Mouse (Mus musculus) heart, postnatal 14 days (tissue): ENCODE measurements around the gene Apom. TPM values are rescaled to one million over a fixed set of nuclear protein-coding genes. Genes with fewer than 3 reads are reported as not detected.

Source experiments
- DNase-seq, 2 experiments: peaks; one replicate each; pipeline ENCODE4 v3.0.0; 2021 to 2022
- intact Hi-C: fragments of 180-260 bp; cut with DNase I; formaldehyde crosslinking; loops from one replicate; pipeline ENCODE4 v1.15.1; 2025
- total RNA-seq, 2 experiments: library from RNA; stranded (reverse); gene quantifications; 2 replicates each; pipeline ENCODE4 v1.2.3; 2021

The Apom gene
- total RNA-seq, 2 experiments from 2014 or later = not detected

DNA sequence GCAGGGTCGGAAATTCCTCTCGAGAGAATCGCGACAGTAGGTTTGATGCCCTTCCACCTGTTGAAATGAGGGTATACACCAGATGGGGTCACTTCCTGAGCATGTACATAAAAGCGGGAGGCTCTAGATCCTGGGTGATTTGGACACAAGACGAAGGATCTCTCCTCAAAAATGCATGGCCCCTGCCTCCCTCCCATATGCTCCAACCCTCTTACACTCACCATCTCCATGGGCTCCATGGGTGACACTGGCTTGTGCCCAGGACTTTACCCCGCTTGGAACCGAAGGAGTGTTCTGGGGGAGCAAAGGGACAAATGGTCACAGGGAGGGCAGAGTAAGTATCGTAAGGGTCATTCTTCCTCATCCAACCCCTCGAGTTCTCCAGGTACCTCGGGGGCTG is 29.6 kb upstream of the Apom start:
- intact Hi-C loops = loop anchor here (5.0 kb wide), 1 partner anchor 34 kb away; the partner anchor contains the start of gene D17H6S53E
- DNase-seq = no peak

GRCm38 (mm10) chr17:35159638-35160037 is 27.8 kb upstream of the Apom start:
- intact Hi-C loops = loop anchor here (5.0 to 10.0 kb wide), 2 partner anchors 32 to 1045 kb away; partner anchors contain the start of genes D17H6S53E and H2-DMa
- no peak for DNase-seq

GRCm38 (mm10) chr17:35158850-35159593 is 27.2 kb upstream of the Apom start:
- DNase-seq = no peak
- intact Hi-C loops = loop anchor here (10.0 kb wide), 1 partner anchor 1044 kb away; the partner anchor contains the start of gene H2-DMa

GRCm38 (mm10) chr17:35157661-35158175 is 25.9 kb upstream of the Apom start:
- intact Hi-C loops = loop anchor here (2.0 to 10.0 kb wide), 2 partner anchors 15 to 1043 kb away; partner anchors contain the start of gene H2-DMa
- DNase-seq = no peak

GRCm38 (mm10) chr17:35157254-35157653 is 25.4 kb upstream of the Apom start:
- no peak for DNase-seq
- intact Hi-C loops = loop anchor here (2.0 to 10.0 kb wide), 2 partner anchors 14 to 1042 kb away; partner anchors contain the start of gene H2-DMa

GRCm38 (mm10) chr17:35156461-35157200 is 24.8 kb upstream of the Apom start:
- intact Hi-C loops = loop anchor here (2.0 to 10.0 kb wide), 2 partner anchors 14 to 1042 kb away; partner anchors contain the start of gene H2-DMa
- DNase-seq = no peak

GRCm38 (mm10) chr17:35155451-35155850 is 23.6 kb upstream of the Apom start:
- no peak for DNase-seq
- intact Hi-C loops = loop anchor here (10.0 kb wide), 1 partner anchor 1041 kb away; the partner anchor contains the start of gene H2-DMa

- no peak for DNase-seq
- intact Hi-C loops = loop anchor here (10.0 kb wide), 1 partner anchor 1040 kb away; the partner anchor contains the start of gene H2-DMa
Observed at GRCm38 (mm10) chr17:35154616-35155015, 22.8 kb upstream of the Apom start.

DNA sequence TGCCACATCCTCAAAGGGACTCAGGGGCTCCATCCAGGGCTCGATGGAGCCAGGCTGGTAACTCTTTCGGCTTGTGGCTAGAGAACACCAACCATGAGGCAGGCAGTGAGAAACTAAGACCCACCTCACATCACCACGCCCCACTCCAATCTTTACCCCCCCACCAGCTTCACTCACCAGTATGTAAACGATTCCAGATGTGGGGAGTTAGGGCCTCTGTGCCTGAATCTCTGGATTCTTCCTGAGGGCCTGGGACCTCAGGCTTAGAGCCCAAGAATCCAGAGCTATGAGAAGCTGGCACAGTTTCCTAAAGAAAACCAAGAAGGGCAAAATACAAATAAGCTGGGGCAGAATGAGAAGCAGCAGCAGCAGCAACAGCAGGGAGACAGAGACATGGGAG is 22.1 kb upstream of the Apom start:
- intact Hi-C loops = loop anchor here (10.0 kb wide), 1 partner anchor 1039 kb away; the partner anchor contains the start of gene H2-DMa

GRCm38 (mm10) chr17:35153077-35153476 is 21.2 kb upstream of the Apom start:
- DNase-seq = no peak
- intact Hi-C loops = loop anchor here (10.0 kb wide), 1 partner anchor 1038 kb away; the partner anchor contains the start of gene H2-DMa

More for the DNA sequence above, 22.1 kb upstream of the Apom start:
- DNase-seq = no peak

DNA sequence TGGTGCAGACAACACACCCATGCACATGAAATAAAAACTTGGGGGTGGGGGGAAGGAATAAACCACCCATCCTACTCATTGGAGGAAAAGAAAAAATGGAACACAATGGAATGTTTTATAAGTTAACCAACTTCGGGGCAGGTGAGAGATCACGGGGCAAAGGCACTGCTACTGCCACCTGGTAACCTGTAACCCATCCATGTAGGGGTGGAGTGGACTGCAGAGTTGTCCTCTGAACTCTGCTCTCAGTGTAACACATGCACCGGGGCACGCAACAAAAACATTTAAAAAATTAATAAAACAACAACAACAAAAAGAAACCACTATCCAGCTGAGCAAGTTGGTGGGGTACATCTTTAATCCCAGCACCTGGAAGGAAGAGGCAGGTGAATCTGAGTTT is 20.3 kb upstream of the Apom start:
- intact Hi-C loops = loop anchor here (10.0 kb wide), 1 partner anchor 1037 kb away; the partner anchor contains the start of gene H2-DMa
- DNase-seq = no peak

DNA sequence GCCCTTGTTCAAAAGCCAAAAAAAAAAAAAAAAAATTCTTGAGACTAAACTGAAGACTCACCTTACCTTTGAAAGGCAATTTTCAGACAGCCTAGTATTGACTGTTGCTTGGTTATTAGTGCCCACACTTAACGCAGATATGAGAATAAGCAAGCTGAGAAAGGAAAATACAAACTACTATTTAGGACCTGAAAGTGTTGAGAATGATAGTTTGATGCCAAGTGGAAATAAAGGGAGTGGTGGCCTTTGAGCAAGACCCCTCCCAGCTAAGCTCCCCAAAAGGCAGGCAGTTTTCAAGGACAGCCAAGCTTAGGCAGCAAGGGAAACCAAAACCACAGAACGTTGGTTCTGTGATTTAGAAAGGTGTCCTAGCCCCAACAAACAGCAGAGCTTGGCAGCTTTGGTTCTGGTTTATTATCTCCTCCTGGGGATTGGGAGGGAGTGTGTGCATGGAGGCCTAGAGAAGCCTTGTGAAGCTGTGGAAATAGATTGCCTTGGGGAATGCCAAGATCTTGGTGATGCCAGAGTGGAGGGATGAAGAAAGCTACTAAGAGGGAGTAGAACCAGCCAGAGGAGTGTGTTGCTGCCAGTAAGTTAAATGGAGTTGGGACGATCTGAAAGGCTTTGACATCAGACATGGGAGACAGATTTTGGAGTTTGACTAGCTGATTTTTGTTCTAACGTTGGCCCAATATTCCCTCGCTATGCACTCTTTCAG is 16.2 kb upstream of the Apom start:
- intact Hi-C loops = no loop called here
- no peak for DNase-seq

DNA sequence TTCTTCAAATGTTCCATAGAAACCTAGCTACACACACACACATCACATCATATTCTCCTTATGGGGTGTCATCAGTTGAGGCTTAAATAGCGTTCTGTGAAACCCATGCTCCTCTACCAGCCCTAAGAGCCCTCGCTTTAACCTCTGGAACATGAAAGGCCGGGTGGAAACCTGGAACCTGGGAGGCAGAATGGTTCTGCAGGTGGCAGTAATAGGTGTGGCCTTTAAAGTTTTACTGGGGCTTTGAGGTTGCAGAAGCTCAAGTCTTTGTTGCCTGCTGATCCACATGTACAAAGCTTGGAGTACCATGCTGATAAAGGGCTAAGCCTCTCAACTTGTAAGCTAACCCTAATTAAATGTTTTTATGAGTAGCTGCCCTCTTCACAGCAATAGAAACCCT is 15.5 kb upstream of the Apom start:
- DNase-seq = no peak
- intact Hi-C loops = no loop called here

- no peak for DNase-seq
- intact Hi-C loops = no loop called here
Observed at GRCm38 (mm10) chr17:35146139-35146538, 14.3 kb upstream of the Apom start.

GRCm38 (mm10) chr17:35141971-35142370 is 10.1 kb upstream of the Apom start:
- no peak for DNase-seq
- intact Hi-C loops = loop anchor here (2.0 kb wide), 1 partner anchor 15 kb away; no protein-coding TSS in a partner anchor

DNA sequence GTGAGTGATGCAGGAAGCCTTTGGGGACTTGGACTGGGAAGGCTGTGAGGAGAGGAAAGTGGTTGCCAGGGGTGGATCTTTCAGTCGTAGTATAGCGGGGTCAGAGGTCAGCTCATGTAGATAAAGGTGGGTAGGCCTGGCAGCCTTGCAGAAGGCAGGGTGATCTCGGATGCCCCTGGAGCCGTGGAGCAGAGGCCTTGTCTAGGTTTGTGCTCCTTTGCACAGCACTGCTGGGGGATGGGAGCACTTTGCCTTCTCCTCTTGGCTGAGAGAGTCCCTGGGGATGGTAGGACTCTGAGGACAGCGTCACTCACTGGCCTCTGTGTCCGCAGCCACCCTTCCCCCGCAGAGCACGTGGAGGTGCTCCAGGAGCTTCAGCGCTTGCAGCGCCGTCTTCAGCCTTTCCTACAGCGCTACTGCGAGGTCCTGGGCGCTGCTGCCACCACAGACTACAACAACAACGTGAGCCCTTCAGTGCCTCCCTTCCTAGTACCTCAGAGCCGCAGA is 8.7 kb upstream of the Apom start:
- intact Hi-C loops = no loop called here
- no peak for DNase-seq

- intact Hi-C loops = no loop called here
- no peak for DNase-seq
Observed at GRCm38 (mm10) chr17:35139269-35139668, 7.4 kb upstream of the Apom start.

- no peak for DNase-seq
- intact Hi-C loops = loop anchor here (1.0 kb wide), 1 partner anchor 28 kb away; no protein-coding TSS in a partner anchor
Observed at GRCm38 (mm10) chr17:35135591-35136320, 3.9 kb upstream of the Apom start.
